Mouse (Mus musculus): ENCODE data around the gene Mreg. TPM values are rescaled to one million over a fixed set of nuclear protein-coding genes. Genes with fewer than 3 reads are reported as not detected.
"Not testable (repeated sequence)": the region's sequence is repeated elsewhere in the genome, so short reads cannot be mapped to it uniquely, and the experiment has no call there.

Mreg gene
- polyA plus RNA-seq, 1 experiment, result not detected

DNA sequence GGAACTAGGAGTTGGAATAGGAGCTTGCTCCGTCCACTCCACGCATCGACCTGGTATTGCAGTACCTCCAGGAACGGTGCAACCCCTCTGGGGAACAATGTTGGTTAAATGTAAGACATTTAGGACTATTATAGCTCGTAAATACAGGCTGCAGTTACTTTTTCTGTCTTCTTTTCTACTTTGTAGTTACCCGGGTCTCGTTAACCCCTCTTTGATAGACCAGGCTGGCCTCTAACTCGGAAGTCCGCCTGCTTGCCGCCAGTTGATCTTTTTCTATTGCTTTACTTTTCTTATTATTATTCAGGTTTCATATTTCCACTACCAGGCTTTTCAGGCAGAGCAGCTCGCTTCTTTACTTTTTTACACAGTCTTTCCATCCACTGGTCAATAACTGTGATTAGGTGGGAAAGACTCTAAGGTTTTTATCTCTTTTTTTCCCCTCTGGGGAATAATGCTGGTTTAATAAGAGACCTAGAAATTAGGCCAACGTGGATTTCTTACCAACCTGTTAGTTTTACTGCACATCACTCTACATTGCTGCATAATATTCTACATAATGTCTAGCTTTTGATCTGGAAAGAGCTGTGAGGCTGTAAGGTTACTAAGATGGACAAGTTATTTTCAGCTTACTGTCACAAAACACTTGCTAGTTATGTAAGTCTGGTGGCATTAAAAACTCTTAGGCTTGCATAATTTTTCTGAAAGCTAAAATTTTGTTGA lies 32.4 kb upstream of the Mreg start:
- 0 out of 2 replicates have a peak, but pooled peaks cover 6% of the 10 kb centered on the region for H3K4me1 ChIP-seq (ENCODE audit: control insufficient read depth, insufficient read depth, low read length)
- H3K4me3 ChIP-seq (ENCODE audit: insufficient read depth, low read length), result no peak overlapping the region
- peak overlapping the region; percentile 6; the same call in 1 of the 2 replicates for H3K27ac ChIP-seq (ENCODE audit: insufficient read depth, low read depth, low read length)
- TF ChIP-seq CTCF (IDR thresholded peaks at IDR 0.05; ENCODE audit: low read depth, low read length), result no peak
- peak; percentile 96; the same call in 1 of the 2 replicates for TF ChIP-seq POLR2A (IDR thresholded peaks at IDR 0.05; ENCODE audit: borderline replicate concordance, low read depth, low read length)

- Histone ChIP-seq H3K27ac (ENCODE audit: insufficient read depth, low read depth, low read length) (peak overlapping the region; percentile 92), H3K4me3 (ENCODE audit: insufficient read depth, low read length) (peak overlapping the region; percentile 60), H3K4me1 (ENCODE audit: control insufficient read depth, insufficient read depth, low read length) (0 out of 2 replicates have a peak, but pooled peaks cover 6% of the 10 kb centered on the region)
- TF ChIP-seq CTCF (IDR thresholded peaks at IDR 0.05; ENCODE audit: low read depth, low read length), result no peak
- TF ChIP-seq POLR2A (IDR thresholded peaks at IDR 0.05; ENCODE audit: borderline replicate concordance, low read depth, low read length), result peak; percentile 95
Observed at GRCm38 (mm10) chr1:72243656-72244316, 31.7 kb upstream of the Mreg start.

- no peak for TF ChIP-seq POLR2A (IDR thresholded peaks at IDR 0.05; ENCODE audit: borderline replicate concordance, low read depth, low read length)
- TF ChIP-seq CTCF (IDR thresholded peaks at IDR 0.05; ENCODE audit: low read depth, low read length), result no peak
- Histone ChIP-seq H3K27ac (ENCODE audit: insufficient read depth, low read depth, low read length) (no peak overlapping the region), H3K4me1 (ENCODE audit: control insufficient read depth, insufficient read depth, low read length) (peaks cover 13% of the 10 kb centered on the region), H3K4me3 (ENCODE audit: insufficient read depth, low read length) (no peak overlapping the region)
Observed at GRCm38 (mm10) chr1:72242581-72243143, 30.6 kb upstream of the Mreg start.

- not testable (repeated sequence) for H3K27ac ChIP-seq (ENCODE audit: insufficient read depth, low read depth, low read length); H3K4me3 ChIP-seq (ENCODE audit: insufficient read depth, low read length)
- peaks cover 14% of the 10 kb centered on the region for H3K4me1 ChIP-seq (ENCODE audit: control insufficient read depth, insufficient read depth, low read length)
Observed at GRCm38 (mm10) chr1:72239113-72239512, 27.0 kb upstream of the Mreg start.

GRCm38 (mm10) chr1:72238016-72238580 lies 26.0 kb upstream of the Mreg start:
- H3K27ac ChIP-seq (ENCODE audit: insufficient read depth, low read depth, low read length), result no peak overlapping the region
- TF ChIP-seq POLR2A (IDR thresholded peaks at IDR 0.05; ENCODE audit: borderline replicate concordance, low read depth, low read length) (no peak), CTCF (IDR thresholded peaks at IDR 0.05; ENCODE audit: low read depth, low read length) (no peak)
- H3K4me1 ChIP-seq (ENCODE audit: control insufficient read depth, insufficient read depth, low read length), result peaks cover 13% of the 10 kb centered on the region
- H3K4me3 ChIP-seq (ENCODE audit: insufficient read depth, low read length), result peak overlapping the region; percentile 6; the same call in 1 of the 2 replicates

GRCm38 (mm10) chr1:72237007-72237775 lies 25.1 kb upstream of the Mreg start:
- TF ChIP-seq CTCF (IDR thresholded peaks at IDR 0.05; ENCODE audit: low read depth, low read length) (no peak), POLR2A (IDR thresholded peaks at IDR 0.05; ENCODE audit: borderline replicate concordance, low read depth, low read length) (no peak)
- Histone ChIP-seq H3K4me3 (ENCODE audit: insufficient read depth, low read length) (no peak overlapping the region), H3K27ac (ENCODE audit: insufficient read depth, low read depth, low read length) (no peak overlapping the region), H3K4me1 (ENCODE audit: control insufficient read depth, insufficient read depth, low read length) (peaks cover 9% of the 10 kb centered on the region)

DNA sequence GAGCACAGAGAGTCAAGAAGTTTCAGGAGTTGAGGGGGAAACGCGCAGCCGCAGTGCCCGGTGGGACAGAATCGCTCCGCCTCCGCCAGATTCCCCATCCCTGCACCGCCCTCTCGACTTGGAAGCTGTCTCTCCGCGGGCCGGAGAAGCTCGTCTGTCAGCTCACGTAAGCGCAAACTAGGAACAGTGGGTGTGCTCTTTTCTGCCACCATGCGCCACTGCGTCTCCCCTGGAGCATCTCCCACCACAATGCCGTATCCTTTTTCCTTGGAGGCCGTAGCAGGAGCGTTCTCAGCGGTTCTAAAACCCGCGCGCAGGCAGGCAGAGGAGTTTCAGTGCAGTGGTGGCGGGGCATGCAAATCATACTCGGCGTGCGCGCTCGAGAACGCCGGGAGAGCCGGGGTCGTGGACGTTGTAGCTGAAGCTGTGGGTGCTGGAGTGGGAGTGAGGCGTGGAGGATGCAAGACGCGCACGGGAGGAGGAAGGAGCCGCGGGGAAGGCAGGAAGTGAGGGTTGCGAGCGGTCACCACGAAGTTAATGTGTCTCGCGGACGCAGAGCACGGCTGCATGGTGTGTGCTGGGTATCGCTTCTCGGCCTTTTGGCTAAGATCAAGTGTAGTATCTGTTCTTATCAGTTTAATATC lies 24.4 kb upstream of the Mreg start:
- not testable (repeated sequence) for H3K4me1 ChIP-seq (ENCODE audit: control insufficient read depth, insufficient read depth, low read length)
- peak overlapping the region; percentile 27; the same call in 1 of the 2 replicates for H3K27ac ChIP-seq (ENCODE audit: insufficient read depth, low read depth, low read length)
- H3K4me3 ChIP-seq (ENCODE audit: insufficient read depth, low read length), result peak overlapping the region; percentile 93

DNA sequence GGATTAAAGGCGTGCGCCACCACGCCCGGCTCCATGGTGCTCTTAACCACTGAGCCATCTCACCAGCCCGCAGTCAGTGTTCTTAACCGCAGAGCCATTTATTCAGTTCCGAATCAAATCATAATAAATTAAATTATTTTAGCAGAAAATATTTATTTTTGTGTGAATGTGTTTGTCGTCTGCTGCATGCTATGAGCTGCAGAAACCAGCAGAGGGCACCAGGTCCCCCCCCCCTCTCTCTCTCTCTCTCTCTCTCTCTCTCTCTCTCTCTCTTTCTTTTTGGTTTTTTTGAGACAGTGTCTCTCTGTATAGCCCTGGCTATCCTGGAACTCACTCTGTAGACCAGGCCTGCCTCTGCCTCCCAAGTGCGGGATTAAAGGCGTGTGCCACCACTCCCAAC lies 20.5 kb upstream of the Mreg start:
- H3K27ac ChIP-seq (ENCODE audit: insufficient read depth, low read depth, low read length); H3K4me3 ChIP-seq (ENCODE audit: insufficient read depth, low read length): not testable (repeated sequence)
- peaks cover 16% of the 10 kb centered on the region for H3K4me1 ChIP-seq (ENCODE audit: control insufficient read depth, insufficient read depth, low read length)

- no peak overlapping the region for H3K27ac ChIP-seq (ENCODE audit: insufficient read depth, low read depth, low read length)
- TF ChIP-seq POLR2A (IDR thresholded peaks at IDR 0.05; ENCODE audit: borderline replicate concordance, low read depth, low read length), result no peak
- TF ChIP-seq CTCF (IDR thresholded peaks at IDR 0.05; ENCODE audit: low read depth, low read length), result no peak
- H3K4me3 ChIP-seq (ENCODE audit: insufficient read depth, low read length), result no peak overlapping the region
- peaks cover 16% of the 10 kb centered on the region for H3K4me1 ChIP-seq (ENCODE audit: control insufficient read depth, insufficient read depth, low read length)
Observed at GRCm38 (mm10) chr1:72228974-72229373, 16.9 kb upstream of the Mreg start.
